Mouse (Mus musculus) gastrocnemius, adult 8-10 months (tissue): ENCODE data around the gene Ctr9. TPM values are rescaled to one million over a fixed set of nuclear protein-coding genes. Genes with fewer than 3 reads are reported as not detected.

Source experiments
- DNase-seq, 2 experiments: peaks; one replicate each; pipeline ENCODE4 v3.0.0; 2022; ENCODE audit warnings: low spot score in 2 of 2
- total RNA-seq, 4 experiments: library from RNA; stranded (reverse); gene quantifications; 2 replicates each; pipeline ENCODE4 v1.2.4; 2022

The Ctr9 gene
- 10 to 100 TPM; 13.3 to 16.2 (median 14.9) TPM for total RNA-seq

DNA sequence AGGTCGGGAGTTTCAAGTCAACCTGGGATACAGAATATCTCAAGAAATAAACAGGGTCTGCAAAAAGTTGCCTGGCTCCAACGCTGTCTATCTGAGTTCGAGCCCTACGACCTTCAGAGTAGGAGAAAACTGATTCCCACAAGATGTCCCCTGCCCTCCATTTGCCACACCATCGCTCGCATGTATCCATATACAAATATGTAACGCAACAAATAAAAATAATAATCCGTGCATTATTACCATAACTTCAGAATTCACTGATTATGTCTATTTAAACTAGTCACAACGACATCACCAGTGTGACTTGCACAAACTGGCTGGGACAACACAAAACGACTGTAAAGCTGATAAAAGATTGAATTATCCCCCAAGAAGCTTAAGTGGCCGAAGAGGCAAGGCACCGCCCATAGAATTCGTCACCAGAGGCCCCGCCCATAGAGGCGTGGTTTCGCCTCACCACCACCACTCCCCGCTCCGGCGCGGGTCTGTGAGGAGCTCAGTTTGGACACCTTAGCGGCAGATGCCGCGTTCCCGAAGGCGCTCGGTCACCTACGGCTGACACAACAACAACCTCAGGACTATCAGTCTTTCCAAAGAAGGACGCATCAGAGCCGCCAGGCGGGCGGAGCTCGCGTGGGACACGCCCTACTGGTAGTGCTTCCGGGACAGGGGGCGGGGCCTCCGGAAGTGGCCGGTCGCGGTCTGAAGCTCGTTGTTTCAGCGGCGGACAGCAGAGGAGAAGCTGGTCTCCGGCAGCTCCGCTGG, at the start of gene Ctr9:
Gene Ctr9, plus strand, starts transcription at position 671 of the 765 bp plus-strand sequence.
- DNase-seq, result peak; percentile 90 to 94

DNA sequence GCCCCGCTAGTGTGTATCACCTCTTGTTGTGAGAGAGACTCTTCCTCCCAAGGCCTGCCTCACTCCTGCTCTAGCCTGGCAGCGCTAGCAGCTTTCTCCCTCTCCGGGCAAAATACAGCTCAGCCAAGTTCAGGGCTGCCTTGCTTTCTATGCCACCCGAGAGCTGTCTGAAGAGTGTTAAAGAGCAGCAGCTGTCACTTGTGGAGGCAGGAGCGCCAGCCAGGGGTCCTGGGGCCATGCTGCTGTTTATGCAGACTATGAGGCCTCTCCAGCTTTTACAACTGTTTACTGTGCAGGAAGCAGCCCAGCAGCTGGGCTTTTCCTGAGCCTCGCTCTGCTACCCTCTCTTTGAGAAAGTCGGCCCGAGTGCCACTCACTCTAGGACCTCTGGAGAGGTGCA, 47.7 kb upstream of the Ctr9 start:
- DNase-seq, result no peak

DNA sequence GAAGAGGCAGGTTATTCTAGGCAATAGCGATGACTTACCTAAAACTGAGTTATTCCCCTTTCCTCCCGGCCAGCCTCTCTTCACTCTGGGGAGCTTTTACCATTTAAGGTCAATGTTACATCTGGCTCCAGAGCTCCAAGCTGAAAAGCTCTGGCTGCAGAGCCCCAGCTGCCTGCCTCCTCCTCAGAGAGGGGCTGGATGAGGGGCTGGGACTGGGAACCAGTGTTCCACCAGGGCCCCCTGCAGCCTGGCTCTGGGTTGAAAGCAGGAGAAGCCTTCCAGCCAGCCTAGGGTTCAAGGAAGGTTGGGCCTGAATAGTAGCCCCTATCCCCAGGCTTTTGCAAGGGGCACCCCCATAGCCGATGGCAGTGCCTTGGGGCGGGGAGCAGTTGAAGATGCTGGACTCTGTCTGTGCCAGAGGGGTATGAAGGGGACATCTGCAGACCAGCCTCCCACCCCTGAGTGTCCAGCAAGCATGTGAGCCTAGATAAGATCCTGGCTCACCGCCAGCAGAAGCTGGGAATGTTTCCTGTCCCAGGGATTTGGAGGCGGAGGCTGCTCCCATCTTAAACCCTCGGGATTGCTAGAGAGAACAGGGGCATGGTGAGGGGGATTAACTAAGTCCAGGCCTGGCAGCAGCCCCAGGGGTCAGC, 46.6 kb upstream of the Ctr9 start, which contains the start of gene Mrvi1:
Gene Mrvi1, minus strand, starts transcription at position 409 of the 653 bp plus-strand sequence.
- peak; percentile 17 to 46 for DNase-seq

DNA sequence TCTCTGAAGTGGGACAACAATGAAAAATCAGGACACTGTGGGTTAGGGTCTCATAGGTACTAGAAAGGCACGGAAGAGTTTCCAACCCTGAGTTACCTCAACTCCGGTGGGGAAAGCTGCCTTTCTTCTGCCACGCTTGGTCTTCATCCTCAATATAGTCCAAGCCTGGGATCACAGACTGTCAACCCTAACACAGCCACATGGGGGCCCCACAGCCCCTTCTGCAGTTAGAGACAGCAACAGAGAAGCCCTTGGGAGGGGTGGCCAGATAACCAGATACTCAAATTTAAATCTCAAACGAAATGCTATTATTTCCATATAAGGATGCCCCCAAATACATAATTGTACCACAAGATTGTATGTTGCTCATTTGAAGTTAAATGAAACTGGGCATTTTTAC, 46.0 kb upstream of the Ctr9 start:
- DNase-seq, result peak in 1 of 2 experiments; percentile 40

DNA sequence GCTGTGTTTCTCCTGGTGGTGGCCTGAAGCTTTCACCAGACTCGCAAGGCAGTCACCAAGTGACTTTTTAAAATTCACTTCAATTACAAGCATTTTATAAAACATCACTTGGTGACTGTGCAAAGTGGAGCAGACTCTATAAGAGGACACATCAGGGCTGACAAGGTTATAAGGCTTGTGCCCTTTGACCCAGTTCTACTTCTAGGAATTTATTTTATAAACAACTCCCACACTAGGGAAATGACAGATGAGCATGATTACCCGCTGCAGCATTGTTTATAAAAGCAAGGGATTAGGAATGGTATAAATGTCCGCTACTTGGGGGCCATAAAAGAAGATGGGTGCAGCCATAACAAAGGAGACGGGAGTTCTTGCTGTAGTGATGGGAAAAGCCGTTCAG, 45.1 kb upstream of the Ctr9 start:
- no peak for DNase-seq

DNA sequence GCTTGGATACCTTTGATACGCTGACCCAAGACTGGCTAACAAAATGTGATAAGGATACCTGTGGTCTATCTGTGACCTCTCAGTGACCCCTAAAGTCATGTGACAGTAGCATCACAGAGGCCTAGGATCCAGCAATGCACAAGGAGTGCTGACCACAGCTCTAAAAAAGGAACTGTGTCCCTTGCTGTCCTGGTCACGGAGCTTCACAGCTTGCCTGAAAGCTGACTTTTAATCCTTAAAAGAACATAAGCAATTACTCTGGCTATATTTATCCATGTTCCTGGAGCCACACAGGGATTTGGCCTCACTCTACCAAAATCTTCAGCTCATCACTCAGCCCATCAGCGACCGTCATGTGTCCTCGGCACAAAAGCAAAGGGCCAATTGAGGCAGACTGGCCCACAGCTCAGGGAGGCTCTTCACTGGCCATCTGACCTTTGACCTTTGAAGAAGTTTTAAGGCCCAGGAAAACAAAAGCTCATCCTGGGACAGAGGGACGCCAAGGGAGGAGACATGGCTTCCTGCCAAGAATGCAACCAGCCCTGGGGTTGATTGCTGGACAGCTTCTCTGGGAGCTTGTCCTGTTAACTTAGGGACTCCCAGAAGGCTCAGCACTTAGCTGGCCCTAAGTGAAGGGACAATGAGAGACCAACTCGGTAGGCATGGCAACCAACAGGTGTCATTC, 43.0 kb upstream of the Ctr9 start:
- DNase-seq, result no peak

DNA sequence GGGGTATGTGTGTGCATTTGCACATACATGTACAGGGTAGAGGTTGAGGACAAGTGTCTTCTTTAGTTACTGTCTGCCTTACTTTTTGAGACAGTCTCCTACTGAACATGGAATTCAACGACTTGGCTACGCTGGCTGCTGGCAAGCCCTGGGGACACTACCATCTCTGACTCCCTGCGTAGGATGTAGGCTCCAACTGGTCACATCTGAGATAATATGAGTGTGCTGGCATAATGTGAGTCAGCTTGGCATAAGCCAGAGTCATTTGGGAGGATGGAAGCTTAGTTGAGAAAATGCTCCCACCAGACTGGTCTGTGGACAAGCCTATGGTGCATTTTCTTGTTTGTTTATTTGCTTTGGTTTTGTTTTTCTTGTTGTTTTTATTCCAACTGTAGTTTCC, 40.7 kb upstream of the Ctr9 start:
- no peak for DNase-seq

DNA sequence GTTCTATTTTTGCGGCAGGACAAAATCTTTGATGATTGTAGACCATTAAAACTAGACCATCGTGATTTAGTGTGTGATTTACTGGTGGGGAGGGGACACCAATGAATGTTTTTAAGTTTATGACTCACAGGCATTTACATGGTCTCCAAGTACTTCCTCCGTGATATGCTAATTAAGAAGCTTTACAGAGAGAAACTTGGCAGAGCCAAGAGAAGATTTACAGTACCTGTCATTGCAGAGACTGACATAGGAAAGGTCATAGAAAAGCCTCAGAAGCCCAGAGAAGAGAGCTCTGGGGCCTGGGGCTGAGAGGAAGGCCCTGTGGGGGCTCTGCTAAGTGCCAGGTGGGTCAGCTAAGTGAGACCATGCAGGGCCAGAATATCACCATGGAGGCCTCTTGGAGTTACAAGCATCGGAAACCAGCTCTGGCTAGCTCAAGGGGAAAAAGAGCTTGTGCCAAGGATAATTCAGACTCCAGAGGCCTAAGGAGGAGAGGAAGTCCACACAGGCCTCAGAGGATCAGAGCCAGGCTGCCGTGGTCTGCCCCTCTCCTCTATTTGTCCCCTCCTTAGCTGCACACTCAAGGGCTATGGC, 39.4 kb upstream of the Ctr9 start:
- DNase-seq, result no peak

DNA sequence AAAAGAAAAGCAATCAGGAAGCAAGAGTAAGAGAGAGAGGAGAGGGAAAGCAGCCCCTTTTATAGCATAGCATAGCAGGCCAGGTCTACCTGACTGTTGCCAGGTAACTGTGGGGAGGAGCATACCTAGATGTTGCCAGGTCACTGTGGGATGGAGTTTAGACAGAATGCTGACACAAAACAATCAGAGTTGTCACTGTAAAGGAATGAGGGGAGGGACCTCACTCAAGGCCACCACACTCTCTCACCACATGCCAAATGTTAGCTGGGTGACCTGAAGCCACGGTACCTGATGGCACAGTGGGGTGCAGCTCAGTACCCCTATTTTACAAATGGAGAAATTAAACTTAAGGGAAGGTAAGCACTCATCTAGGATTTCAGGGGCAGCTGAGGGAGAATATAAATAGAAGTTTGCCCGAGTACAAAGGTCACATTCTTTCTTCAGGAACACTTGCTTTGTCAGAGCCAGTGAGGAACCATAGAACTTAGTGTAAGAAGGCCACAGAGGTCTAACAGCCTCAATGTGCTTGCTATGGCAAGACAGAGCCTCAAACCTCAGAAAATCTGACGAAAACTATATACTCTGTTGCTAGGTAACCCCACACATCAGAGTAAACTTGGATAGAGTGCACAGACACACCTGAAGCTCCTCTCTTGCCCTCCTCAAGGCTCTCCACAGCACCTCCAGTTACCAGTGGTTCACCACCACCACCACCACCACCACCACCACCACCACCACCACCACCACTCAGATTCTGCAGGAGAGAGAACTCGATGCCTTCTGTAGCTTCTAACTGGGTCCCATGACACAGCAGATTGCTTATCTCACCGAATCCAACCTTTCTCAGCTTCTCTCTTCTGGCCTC, 38.2 kb upstream of the Ctr9 start:
- DNase-seq, result no peak

DNA sequence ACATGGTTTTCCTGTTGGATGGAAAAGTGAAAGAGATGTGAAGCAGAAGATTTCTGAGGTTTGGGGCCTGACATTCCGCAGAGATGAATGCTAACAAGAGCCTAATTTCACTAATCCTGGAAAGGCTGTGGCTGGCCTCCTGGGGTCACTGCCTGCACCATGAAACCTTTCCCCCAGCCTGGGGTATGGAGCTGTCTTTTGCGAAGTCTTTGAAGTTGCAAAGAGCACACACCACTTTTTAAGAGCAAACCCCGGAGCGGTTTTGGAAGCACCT, 37.6 kb upstream of the Ctr9 start:
- DNase-seq, result no peak

DNA sequence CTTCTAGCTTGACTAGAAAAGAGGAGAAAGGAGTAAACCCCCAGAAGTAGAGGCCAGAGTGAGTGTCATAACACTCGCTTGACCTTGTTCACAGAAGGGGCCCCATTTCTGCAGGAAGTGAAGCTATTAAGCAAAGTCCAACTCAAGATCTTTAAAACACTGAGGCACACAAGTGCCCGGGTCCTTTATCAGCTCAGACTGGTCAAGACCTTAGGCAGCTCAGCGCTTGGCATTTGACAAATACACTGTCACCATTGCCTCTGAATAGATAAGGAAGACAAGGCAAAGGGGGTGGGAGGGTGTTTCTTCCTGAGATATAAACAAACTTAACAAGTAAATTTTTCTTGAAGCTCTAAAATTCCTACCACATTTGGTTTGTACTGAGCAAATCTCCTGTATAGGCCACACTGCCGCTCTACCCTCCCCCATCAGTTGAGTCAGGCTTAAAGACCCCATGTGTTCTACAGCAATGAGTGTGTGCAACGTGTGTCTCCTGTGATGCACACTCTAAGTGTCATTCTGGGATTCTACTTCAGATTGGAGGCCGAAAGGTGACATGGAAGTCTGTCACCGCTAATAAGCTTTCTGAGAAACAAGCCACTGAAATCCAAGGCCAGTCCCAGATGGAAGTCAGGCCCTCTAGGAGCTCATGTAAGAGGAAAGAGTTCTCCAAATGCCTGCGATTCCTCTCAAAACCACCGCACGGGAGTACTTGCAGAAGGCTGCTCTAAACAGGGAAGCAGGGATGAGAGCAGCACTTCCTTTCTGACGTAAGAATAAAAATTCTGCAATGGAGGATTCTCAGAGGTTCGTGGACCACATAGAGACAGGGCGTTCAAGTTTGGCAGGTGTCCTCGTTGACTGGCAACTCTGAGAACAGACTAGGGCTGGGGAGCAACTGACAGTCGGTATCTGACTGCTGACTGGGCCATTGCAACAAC, 29.6 kb upstream of the Ctr9 start:
- DNase-seq, result no peak

DNA sequence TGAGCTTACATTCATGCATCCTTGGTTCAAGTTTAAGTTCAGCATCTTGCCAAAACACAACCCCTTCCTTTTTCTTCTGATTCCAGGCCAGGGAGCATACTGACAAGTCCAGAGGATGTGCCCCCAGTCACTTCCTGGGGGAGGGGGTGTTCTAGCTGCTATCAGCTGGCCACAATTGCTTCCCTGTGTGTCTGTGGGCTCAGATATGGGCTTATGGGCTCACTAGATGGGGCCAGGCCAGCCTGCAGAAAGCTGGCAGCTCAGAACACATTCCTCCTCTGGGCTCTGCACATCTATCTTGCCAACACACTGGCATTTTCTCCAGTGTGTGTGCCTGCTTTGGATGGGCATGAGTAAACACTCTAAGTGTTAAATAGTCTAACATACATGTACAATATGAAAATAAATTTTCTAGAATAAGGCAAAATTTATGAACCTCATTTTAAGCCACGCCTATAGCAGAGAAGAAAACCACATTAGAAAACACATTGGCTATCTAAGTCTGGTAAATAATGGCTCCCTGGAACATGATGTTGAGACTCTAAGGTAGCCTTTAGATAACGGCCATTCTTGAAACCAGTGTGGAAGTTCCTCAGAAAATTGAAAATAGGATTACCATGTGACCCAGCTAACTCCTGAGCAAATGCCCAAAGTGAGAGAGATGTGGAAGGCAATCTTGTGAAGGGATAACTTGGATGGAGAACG, 24.5 kb upstream of the Ctr9 start:
- no peak for DNase-seq

DNA sequence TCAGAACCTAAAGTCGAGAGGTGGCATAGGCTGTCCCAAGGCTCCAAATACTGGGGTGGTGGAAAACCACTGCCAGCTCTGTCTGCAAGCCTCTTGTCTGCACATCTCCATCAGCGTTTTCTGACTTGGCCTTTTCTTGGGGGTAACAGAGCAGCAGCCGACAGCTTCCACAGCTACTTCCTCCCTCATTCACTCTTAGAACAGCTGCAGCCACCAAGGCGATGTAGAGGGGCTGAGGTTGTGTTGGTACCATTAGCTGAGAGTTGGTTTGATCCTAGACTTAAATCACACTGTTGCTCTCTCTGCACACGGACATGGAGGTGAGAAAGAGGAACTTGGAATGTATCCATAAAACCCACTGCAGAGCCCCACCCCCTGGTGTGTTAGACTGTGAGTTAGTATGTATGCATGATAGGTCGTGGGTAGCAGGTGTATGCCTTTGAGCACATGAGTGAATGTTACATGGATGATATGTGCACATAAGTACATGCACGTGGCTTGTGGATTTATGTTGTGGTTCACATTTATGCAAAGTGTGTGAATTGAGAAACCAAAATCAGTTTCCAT, 14.6 kb upstream of the Ctr9 start:
- no peak for DNase-seq

DNA sequence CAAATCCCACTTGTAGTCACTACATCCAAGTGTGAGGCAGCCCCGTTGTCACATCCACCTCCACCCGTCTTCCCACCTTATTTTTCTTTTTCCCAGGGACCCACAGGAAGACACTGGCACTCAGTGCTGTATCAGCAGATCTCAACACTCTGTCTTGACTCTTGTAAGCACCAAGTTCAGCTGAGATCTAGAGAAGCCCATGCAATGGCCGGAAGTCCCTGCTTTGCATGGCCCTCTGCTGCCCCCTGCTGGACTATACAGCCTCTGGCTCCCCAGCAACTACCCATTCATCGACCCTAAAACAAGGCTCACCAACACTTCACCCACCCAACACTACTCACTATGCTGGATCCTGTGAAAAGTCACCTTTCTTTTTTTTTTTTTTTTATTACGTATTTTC, 13.9 kb upstream of the Ctr9 start:
- DNase-seq, result peak; percentile 76 to 78

DNA sequence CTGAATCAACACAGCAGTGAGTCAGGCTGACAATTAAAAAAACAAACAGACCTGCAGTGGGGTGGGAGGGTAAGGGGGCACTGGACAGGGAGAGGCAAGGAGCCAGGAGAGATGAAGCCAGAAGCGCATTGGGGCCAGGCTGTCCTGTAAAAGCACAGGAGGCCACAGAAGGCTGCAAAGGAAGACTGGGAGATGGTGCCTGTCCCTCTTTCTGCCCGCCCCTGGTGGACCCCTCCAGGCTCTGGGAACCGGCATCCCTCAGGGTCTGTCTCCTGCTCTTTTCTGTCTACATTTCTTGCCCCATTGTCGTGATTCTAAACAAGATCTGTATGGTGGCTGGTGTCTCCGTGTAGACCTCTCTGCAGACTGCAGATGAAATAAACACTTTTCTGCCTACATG, 13.0 kb upstream of the Ctr9 start:
- no peak for DNase-seq

DNA sequence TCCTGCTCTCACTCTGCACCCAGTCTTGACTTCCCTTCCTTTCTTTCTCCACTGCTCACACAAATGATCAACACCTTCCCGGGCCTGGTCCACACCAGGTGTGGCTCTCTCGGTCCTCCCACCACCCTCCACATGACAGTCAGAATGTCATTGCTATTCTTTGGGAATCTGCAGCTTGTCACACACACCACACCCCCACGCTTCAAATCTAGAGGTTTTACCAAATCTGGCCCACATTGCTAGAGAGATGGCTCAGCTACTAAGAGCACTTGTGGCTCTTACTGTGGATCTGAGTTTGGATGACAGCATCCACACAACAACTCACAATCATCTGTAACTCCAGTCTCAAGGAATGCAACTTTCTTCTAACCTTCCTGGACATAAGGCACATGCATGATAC, 11.8 kb upstream of the Ctr9 start:
- DNase-seq, result no peak

DNA sequence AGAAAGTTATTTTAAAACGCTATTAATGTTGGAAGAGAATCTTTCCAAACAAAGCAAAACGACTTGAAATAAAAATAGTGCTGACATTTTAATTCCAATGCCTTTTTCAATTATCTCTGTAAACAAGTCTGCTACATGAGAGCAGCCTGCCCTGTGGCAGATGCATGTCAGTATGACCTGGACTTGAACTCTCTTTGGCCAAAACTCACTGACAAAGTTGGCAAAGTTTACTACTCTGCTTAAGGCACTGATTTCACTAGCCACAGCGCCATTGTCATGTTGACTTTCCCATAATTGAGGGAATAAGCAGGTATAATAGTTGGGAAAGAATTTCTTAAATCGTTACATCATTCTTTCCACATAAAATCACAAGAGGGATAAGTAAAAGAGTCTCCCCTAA, 7.9 kb upstream of the Ctr9 start:
- no peak for DNase-seq

DNA sequence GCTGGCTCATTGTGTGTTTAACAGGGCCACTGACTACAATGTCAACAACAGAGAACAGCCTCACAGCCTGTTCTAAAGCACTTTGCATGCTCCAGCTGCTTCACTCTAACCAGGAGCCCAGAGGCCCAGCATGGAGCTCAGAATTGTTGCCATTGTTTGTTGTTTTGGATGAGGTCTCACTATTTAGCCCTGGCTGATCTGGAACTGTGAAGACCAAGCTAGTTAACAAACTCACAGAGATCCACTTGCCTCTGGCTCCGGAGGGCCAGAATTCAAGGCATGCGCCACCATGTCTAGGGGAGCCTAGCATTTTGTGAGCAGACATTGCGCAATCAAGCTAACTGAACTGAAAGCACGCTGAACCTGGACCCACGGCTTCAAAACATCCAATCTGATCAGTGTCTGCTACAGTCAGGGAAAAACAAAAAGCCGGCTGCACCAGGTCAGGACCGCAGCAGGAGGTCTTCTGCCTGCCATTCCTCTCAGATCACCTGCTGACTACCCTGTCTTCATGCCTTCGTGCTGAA, 4.6 kb upstream of the Ctr9 start:
- DNase-seq, result no peak

DNA sequence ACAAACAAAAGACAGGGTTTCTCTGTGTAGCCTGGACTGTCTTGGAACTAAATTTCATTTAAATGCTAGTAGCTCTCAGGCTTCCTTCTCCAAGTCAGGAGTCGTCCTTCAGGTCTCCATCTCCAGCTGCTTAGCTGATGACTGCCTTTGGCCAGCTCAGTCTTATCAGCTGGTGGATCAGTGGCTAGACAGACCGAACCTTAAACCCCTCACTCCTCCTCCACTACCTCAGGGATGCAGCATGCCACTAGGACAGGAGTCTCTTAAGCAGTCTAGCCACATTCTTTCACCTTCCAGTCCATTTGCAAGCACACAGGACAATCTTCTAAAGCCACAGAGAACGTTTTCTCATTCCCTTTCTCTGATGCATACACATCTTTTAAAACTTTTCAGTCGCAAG, 3.8 kb upstream of the Ctr9 start:
- DNase-seq, result no peak
